Mouse (Mus musculus) E14TG2a.4 (cell line): ENCODE data around the gene Lrrc74a.

Experiments
- H3K27me3 ChIP-seq: 2 replicates; pipeline ENCODE4 v1.6.1; 2014; ENCODE audit warnings: low read length, control low read depth; ENCODE audit not compliant: insufficient read depth
- H3K36me3 ChIP-seq: 2 replicates; pipeline ENCODE4 v1.6.1; 2014; ENCODE audit warnings: low read length, control low read depth; ENCODE audit not compliant: insufficient read depth
- H3K4me1 ChIP-seq: replicated peaks from 2 replicates; pipeline ENCODE4 v1.6.1; 2014; ENCODE audit warnings: low read depth, low read length, control low read depth
- H3K4me3 ChIP-seq: replicated peaks from 2 replicates; pipeline ENCODE4 v1.5.1; 2014; ENCODE audit warnings: mild to moderate bottlenecking, low read length
- H3K9me3 ChIP-seq: 2 replicates; pipeline ENCODE4 v1.6.1; 2014; ENCODE audit warnings: low read length, control low read depth
- CTCF ChIP-seq: conservative IDR thresholded peaks from 2 replicates; pipeline ENCODE4 v1.5.1; 2014; ENCODE audit warnings: low read length
- NANOG ChIP-seq: IDR thresholded peaks from 2 replicates; pipeline ENCODE4 v1.6.1; 2014; ENCODE audit warnings: borderline replicate concordance, low read length, mixed read lengths
- POU5F1 ChIP-seq: IDR thresholded peaks from 2 replicates; pipeline ENCODE4 v1.6.1; 2014; ENCODE audit warnings: low read length, borderline replicate concordance

The Lrrc74a gene

GRCm38 (mm10) chr12:86808856-86809255 is 74.7 kb downstream of the Lrrc74a start:
- no peak for TF ChIP-seq NANOG
- TF ChIP-seq POU5F1 = no peak
- no peak for TF ChIP-seq CTCF
- H3K27me3 ChIP-seq = no peaks in the 10 kb centered on the region
- H3K36me3 ChIP-seq = no peaks in the 10 kb centered on the region
- peak overlapping the region; percentile 39; the same call in 1 of the 2 replicates for H3K4me3 ChIP-seq
- H3K9me3 ChIP-seq = no peaks in the 10 kb centered on the region
- peaks cover 99% of the 10 kb centered on the region for H3K4me1 ChIP-seq

- H3K9me3 ChIP-seq = no peaks in the 10 kb centered on the region
- no peak for TF ChIP-seq NANOG
- TF ChIP-seq POU5F1 = no peak
- TF ChIP-seq CTCF = peak; percentile 12; the same call in 1 of the 2 replicates
- H3K4me1 ChIP-seq = peaks cover 99% of the 10 kb centered on the region
- H3K27me3 ChIP-seq = no peaks in the 10 kb centered on the region
- no peaks in the 10 kb centered on the region for H3K36me3 ChIP-seq
- H3K4me3 ChIP-seq = no peak overlapping the region
These were observed 75.9 kb downstream of the Lrrc74a start for GRCm38 (mm10) chr12:86810040-86810439.

- Histone ChIP-seq H3K4me1 (peaks cover 99% of the 10 kb centered on the region), H3K9me3 (no peaks in the 10 kb centered on the region), H3K4me3 (peak overlapping the region; percentile 42), H3K36me3 (no peaks in the 10 kb centered on the region), H3K27me3 (no peaks in the 10 kb centered on the region)
- TF ChIP-seq CTCF (no peak), POU5F1 (no peak), NANOG (no peak)
These were observed 76.7 kb downstream of the Lrrc74a start for GRCm38 (mm10) chr12:86810725-86811444.

GRCm38 (mm10) chr12:86812782-86813181 is 78.6 kb downstream of the Lrrc74a start:
- Histone ChIP-seq H3K9me3 (no peaks in the 10 kb centered on the region), H3K4me1 (peaks cover 100% of the 10 kb centered on the region), H3K27me3 (no peaks in the 10 kb centered on the region), H3K4me3 (no peak overlapping the region), H3K36me3 (no peaks in the 10 kb centered on the region)
- TF ChIP-seq CTCF (no peak), POU5F1 (no peak), NANOG (no peak)
